Mouse (Mus musculus) ovary, postnatal 10 days (tissue): ENCODE data around the gene Tgfbr2.
"Not testable (repeated sequence)": the region's sequence is repeated elsewhere in the genome, so short reads cannot be mapped to it uniquely, and the experiment has no call there.

Source experiments
- DNase-seq: peaks from one replicate; pipeline ENCODE4 v3.0.0; 2022; ENCODE audit warnings: low spot score

Gene Tgfbr2

DNA sequence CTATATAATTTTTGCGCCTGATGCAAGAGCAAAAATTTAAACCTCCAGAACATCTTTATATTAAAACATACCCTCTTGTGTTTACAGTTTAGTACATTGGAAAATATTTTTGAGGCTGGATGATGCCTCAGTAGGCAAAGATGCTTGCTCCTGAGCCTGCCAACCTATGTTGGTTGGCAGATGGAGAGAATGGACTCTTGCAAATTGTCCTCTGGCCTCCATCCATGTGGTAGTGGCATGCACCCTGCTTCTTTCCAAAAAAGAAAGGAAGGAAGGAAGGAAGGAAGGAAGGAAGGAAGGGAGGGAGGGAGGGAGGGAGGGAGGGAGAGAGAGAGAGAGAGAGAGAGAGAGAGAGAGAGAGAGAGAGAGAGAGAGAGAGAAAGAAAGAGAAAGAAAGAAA lies 103.6 kb downstream of the Tgfbr2 start:
- DNase-seq: not testable (repeated sequence)

GRCm38 (mm10) chr9:116064774-116065173 lies 110.4 kb downstream of the Tgfbr2 start:
- no peak for DNase-seq

DNA sequence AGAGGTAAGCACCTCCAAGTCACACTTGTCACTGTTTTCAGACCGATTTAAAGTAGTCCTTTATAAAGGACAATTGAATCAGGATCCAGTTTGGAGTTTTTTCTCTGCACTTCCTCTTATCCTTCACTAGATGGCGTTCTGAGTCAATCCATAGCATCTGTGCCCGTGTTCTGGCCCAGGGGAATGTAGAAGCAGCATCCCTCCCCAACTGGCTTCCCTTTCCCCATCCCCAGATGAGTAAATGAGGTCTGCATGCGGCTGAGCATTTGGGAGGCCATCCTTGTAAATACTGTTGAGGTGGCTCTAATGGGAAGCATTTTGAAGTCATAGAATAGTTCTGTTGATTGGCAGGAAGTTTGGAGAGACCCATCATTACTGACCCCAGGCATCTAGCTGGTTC lies 114.5 kb downstream of the Tgfbr2 start:
- DNase-seq: no peak

DNA sequence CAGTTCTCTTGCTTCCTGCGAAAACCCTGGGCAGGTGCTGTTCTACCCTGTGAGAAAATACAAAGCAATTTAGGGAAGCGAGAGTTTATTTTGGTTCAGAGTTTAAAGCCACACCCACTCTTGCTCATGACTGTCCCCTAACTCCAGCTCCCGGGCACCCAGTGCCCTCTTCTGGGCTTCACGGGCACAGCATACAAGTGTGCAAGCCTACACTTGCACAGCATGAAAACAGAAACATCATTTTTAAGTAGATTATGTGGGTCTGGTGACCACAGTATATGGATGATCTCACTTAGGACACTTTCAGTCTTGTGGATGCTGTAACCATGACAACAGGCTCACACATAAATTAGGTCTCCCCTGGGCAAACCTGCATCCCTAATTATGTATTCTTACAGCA lies 116.0 kb downstream of the Tgfbr2 start:
- DNase-seq: no peak

DNA sequence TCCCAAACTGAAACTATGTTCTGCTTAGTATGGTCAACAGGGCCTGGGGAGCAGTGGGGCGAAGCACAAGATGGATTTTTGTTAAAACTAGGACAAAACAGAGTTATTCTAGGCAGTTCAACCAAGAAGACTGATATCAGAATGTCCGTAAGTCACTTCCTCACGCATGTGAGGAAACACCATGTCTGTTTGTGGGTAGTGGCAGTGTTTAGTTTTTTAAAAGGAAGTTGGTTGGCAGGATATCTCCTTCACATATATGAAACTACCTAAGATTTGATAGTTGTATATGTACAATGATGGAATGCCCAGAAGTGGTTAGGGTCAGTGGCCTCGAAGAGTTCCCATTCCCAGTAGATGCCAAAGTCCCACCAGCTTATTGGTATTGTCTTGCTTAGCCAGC lies 116.7 kb downstream of the Tgfbr2 start:
- DNase-seq: no peak

GRCm38 (mm10) chr9:116053976-116054375 lies 121.2 kb downstream of the Tgfbr2 start:
- no peak for DNase-seq

GRCm38 (mm10) chr9:116049985-116050384 lies 125.2 kb downstream of the Tgfbr2 start:
- no peak for DNase-seq

- DNase-seq: peak; percentile 79
Observed at GRCm38 (mm10) chr9:116041787-116042186, 133.4 kb downstream of the Tgfbr2 start.

- no peak for DNase-seq
Observed at GRCm38 (mm10) chr9:116041369-116041768, 133.8 kb downstream of the Tgfbr2 start.

GRCm38 (mm10) chr9:116040852-116041251 lies 134.3 kb downstream of the Tgfbr2 start:
- not testable (repeated sequence) for DNase-seq

- no peak for DNase-seq
Observed at GRCm38 (mm10) chr9:116039981-116040380, 135.2 kb downstream of the Tgfbr2 start.

DNA sequence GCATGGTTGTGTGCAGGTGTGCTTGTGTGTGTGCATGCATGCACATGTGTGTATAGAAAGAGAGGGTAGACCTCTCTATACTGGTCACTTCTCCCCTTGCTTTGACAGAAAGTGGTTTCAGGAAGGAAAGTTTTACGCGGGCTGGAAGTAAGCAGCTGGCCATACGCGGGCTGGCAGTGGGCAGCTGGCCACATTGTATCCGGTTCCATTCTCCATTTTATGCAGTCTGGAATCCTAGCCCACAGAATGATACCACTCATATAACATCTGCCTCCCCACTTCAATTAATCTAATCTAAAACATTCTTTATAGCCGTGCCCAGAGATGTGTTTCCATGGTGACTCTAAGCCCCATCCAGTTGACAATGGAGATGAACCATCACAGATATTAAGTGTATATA lies 136.9 kb downstream of the Tgfbr2 start:
- no peak for DNase-seq
